Mouse (Mus musculus) limb, embryonic 11.5 days (tissue): Measurements from ENCODE around the gene Atp2a1. TPM values are rescaled to one million over a fixed set of nuclear protein-coding genes. Genes with fewer than 3 reads are reported as not detected.
"Not testable (repeated sequence)": the region's sequence is repeated elsewhere in the genome, so short reads cannot be mapped to it uniquely, and the experiment has no call there.

Experiments
- ATAC-seq: fragments of 200-750 bp; cut with Nextera tagmentation; 2 replicates; pipeline ENCODE4 v1.8.0; 2017; ENCODE audit warnings: low read depth; ENCODE audit not compliant: insufficient number of reproducible peaks, low FRiP score, low TSS enrichment
- DNase-seq: peaks from one replicate; pipeline ENCODE4 v3.0.0-alpha.2; 2015; ENCODE audit warnings: low spot score
- H3K27ac ChIP-seq: fragments of 300-500 bp; sonication (generic); replicated peaks from 2 replicates; pipeline ENCODE4 v1.5.1; 2014; ENCODE audit warnings: low read depth, mild to moderate bottlenecking, low read length
- H3K27me3 ChIP-seq: fragments of 300-500 bp; sonication (generic); 2 replicates; pipeline ENCODE4 v1.6.1; 2014; ENCODE audit warnings: mild to moderate bottlenecking, low read length, mixed read lengths; ENCODE audit not compliant: control insufficient read depth, insufficient read depth
- H3K36me3 ChIP-seq: fragments of 300-500 bp; sonication (generic); 2 replicates; pipeline ENCODE4 v1.6.1; 2014; ENCODE audit warnings: mild to moderate bottlenecking, low read length, moderate library complexity, mixed read lengths; ENCODE audit not compliant: control insufficient read depth, insufficient read depth
- H3K4me1 ChIP-seq: fragments of 300-500 bp; sonication (generic); 2 replicates; pipeline ENCODE4 v1.6.1; 2014; ENCODE audit warnings: low read length, mixed read lengths; ENCODE audit not compliant: control insufficient read depth, insufficient read depth
- H3K4me2 ChIP-seq: fragments of 300-500 bp; sonication (generic); 2 replicates; pipeline ENCODE4 v1.6.1; 2014; ENCODE audit warnings: low read depth, mild to moderate bottlenecking, moderate library complexity; ENCODE audit not compliant: severe bottlenecking
- H3K4me3 ChIP-seq: fragments of 300-500 bp; sonication (generic); 2 replicates; pipeline ENCODE4 v1.5.1; 2014; ENCODE audit warnings: low read depth, low read length
- H3K9ac ChIP-seq: fragments of 300-500 bp; sonication (generic); 2 replicates; pipeline ENCODE4 v1.6.1; 2014; ENCODE audit warnings: mild to moderate bottlenecking, low read length
- H3K9me3 ChIP-seq: fragments of 300-500 bp; sonication (generic); 2 replicates; pipeline ENCODE4 v1.6.1; 2016; ENCODE audit warnings: low read length; ENCODE audit not compliant: control insufficient read depth
- WGBS: fragments of 180-500 bp; shearing (Covaris S2); extraction: QIAGEN DNeasy Blood & Tissue Kit; methylation state at CpG from one replicate; pipeline ENCODE4 v1.1.7; 2014; 5-methylcytosine and 5-hydroxymethylcytosine counted together
- polyA plus RNA-seq: library from polyadenylated mRNA; unstranded; fragments of >200 nt; fragmentation: Nextera tagmentation; extraction: Ambion mirVana; gene quantifications from 2 replicates; pipeline ENCODE4 v1.2.1, GENCODE M21; 2014

The Atp2a1 gene
- polyA plus RNA-seq, 1 experiment from 2014 or later: 16.0 TPM

DNA sequence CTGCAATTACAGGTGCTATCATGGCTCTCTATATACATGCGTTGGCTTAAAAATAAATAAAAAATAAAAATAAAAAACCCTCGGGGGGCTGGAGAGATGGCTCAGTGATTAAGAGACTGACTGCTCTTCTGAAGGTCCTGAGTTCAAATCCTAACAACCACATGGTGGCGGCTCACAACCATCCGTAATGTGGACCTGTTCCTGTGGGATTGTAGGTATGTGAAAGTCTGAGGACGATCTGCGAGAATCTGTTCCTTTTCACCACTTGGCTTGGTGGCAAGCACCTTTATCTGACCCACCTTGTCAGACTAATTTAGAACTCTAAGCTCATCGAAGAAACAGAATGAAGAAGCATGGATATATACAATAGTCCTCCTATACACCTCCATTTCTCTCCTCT is 36.5 kb upstream of the Atp2a1 start:
- Histone ChIP-seq H3K4me2 (no peak overlapping the region), H3K4me3 (no peak overlapping the region), H3K4me1 (no peaks in the 10 kb centered on the region), H3K27me3 (no peaks in the 10 kb centered on the region), H3K27ac (no peak overlapping the region), H3K36me3 (peaks cover 49% of the 10 kb centered on the region), H3K9me3 (no peaks in the 10 kb centered on the region), H3K9ac (no peak overlapping the region)
- ATAC-seq (no peak), DNase-seq (no peak)
- WGBS: 93% methylated on average over 7 of the region's 7 CpGs

DNA sequence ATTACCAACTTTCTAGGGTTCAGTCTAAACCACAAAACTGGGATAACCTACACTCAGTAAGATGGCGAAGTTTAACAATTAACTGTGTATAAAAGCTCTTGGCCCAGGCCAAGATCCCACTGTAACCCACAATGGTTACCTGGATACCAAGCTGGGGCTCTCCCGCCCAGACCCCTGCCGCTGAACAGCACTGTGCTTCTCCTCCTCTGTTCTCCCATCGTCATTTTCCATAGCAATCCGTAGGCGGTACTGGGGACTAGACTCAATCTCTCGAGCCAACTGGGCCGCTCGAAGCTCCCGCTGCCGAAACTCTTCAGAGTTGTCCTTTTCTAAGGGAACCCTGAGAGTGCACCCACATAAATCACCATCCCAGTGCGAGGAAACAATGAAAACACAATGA is 35.1 kb upstream of the Atp2a1 start:
- H3K36me3 ChIP-seq: peaks cover 62% of the 10 kb centered on the region
- no peak overlapping the region for H3K4me2 ChIP-seq
- H3K9me3 ChIP-seq: no peaks in the 10 kb centered on the region
- 93% methylated on average over 12 of the region's 12 CpGs for WGBS
- no peak for ATAC-seq
- DNase-seq: no peak
- no peak overlapping the region for H3K4me3 ChIP-seq
- no peak overlapping the region for H3K9ac ChIP-seq
- H3K27me3 ChIP-seq: no peaks in the 10 kb centered on the region
- no peaks in the 10 kb centered on the region for H3K4me1 ChIP-seq
- no peak overlapping the region for H3K27ac ChIP-seq

DNA sequence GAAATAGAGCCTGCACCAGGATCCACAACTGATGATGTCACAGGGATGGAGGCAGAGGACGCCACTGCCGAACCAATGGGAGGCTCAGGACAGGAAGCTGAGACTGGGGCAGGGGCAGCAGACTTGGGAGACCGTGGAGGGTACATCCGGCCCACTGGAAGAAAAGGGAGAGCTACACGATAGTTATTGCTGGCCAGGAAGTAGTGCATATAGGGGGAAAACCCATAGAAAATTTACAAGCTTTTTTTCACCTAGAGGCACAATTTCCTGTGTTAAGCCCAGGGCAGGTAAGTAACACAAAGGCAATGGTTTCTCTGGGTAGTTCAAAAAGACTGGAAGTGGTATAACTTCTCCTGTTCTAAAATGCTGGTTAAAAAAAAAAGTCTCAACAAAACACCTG is 33.6 kb upstream of the Atp2a1 start:
- Histone ChIP-seq H3K27ac (no peak overlapping the region), H3K27me3 (no peaks in the 10 kb centered on the region), H3K4me2 (no peak overlapping the region), H3K4me3 (no peak overlapping the region), H3K9ac (no peak overlapping the region), H3K9me3 (no peaks in the 10 kb centered on the region), H3K4me1 (no peaks in the 10 kb centered on the region), H3K36me3 (peaks cover 74% of the 10 kb centered on the region)
- WGBS: 94% methylated on average over 5 of the region's 5 CpGs
- DNase-seq (no peak), ATAC-seq (no peak)

DNA sequence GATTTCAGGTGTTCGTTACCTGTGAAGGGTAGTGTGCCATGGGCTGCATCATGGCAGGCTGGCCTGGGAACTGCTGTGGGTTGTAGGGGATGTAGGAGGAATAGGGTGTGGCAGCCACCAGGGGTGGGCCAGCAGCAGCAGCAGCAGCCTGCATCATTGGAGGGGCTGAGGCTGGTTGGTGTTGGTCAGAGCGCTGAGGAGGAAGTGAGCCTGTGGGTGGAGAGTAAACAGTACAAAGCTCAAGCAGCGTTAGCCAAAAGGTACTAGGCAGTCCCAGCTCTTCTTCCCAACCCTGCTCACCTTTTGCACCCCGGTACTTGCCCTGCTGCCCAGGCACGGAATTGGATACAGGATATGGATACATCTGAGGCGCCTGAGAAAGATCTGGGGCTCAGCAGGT is 31.2 kb upstream of the Atp2a1 start:
- Histone ChIP-seq H3K36me3 (peaks cover 66% of the 10 kb centered on the region), H3K4me2 (no peak overlapping the region), H3K9ac (no peak overlapping the region), H3K4me1 (no peaks in the 10 kb centered on the region), H3K27ac (no peak overlapping the region), H3K9me3 (no peaks in the 10 kb centered on the region), H3K4me3 (no peak overlapping the region), H3K27me3 (no peaks in the 10 kb centered on the region)
- DNase-seq (no peak), ATAC-seq (no peak)
- 96% methylated on average over 6 of the region's 6 CpGs for WGBS

DNA sequence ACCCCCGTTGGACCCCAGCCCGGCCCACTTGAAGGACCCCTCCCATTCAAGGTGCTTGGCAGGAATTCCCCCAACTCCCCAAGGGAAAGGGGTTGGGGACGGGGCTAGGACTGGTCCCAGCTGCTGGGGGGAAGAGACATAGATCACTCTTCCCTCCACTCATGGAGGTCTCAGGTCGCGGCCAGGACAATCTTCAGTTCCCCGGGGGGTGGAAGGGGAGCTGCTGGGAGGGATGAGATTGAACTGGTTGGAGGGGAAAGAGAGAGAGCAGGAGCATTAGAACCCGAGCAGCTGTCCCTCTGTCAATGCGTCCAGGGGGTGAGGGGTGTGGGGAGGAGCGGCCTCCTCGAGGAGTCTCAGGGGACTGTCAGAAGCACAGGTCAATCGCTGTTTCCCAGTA is 29.1 kb upstream of the Atp2a1 start:
- DNase-seq (no peak), ATAC-seq (no peak)
- H3K9ac ChIP-seq: no peak overlapping the region
- no peak overlapping the region for H3K4me3 ChIP-seq
- peaks cover 50% of the 10 kb centered on the region for H3K36me3 ChIP-seq
- H3K4me1 ChIP-seq: no peaks in the 10 kb centered on the region; the same call in 1 of the 2 replicates
- 56% methylated on average over 11 of the region's 11 CpGs for WGBS
- H3K27me3 ChIP-seq: no peaks in the 10 kb centered on the region
- no peak overlapping the region for H3K4me2 ChIP-seq
- no peak overlapping the region for H3K27ac ChIP-seq
- no peaks in the 10 kb centered on the region for H3K9me3 ChIP-seq

DNA sequence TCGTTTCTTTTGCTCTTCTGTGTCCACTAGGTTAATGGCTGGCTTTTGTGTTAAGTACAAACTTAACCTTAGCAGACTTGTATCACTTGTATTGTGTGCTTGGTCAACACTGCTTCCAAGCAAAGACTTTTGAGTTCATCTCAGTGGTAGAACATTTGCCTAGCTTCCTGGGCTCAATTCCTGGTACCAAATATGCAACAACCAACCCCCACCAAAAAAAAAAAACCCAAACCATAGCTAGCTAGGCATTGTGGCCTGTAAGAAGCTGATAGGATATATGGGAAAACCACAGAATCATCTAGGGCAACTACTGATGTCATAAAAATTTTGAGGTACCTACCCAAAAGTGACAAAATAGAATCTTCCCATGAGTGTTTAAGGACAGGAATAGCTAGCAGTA is 28.1 kb upstream of the Atp2a1 start:
- Histone ChIP-seq H3K9me3 (no peaks in the 10 kb centered on the region), H3K4me1 (no peaks in the 10 kb centered on the region; the same call in 1 of the 2 replicates), H3K27me3 (no peaks in the 10 kb centered on the region), H3K4me3 (no peak overlapping the region), H3K27ac (no peak overlapping the region), H3K9ac (no peak overlapping the region), H3K36me3 (peaks cover 41% of the 10 kb centered on the region), H3K4me2 (no peak overlapping the region)
- ATAC-seq (no peak), DNase-seq (no peak)
- 74% methylated on average over 1 of the region's 1 CpGs for WGBS

DNA sequence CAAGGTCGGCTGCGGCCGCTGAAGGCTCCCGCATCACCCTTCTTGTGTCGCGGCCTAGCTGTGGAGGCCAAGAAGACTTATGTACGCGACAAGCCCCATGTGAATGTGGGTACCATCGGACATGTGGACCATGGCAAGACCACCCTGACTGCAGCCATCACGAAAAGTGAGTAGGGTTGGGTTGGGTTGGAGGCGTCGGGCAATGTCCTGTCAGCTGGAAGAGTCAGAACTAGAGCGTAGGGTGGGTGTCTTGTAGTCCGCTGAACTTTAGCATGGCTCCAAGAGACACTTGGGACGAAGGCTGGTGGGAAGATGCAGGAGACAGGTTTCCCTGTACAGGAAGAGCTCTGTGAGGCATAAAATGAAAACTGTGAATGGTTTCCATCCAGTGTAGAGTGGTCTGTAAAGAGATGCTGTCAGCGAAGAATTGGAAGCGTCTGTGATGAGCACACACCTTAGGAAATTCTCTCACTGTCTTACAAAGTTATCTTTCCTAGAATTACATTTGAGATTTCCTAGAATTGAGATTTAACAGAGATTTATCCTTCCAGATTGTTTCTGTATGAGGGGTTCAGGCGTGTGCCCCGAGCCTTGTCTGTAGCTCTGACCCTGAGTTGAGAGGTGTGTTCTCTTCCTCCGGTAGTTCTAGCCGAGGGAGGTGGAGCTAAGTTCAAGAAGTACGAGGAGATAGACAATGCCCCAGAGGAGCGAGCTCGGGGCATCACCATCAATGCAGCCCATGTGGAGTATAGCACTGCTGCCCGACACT is 24.9 kb upstream of the Atp2a1 start:
- not testable (repeated sequence) for DNase-seq, H3K9me3 ChIP-seq, ATAC-seq, H3K27ac ChIP-seq, H3K27me3 ChIP-seq, H3K4me1 ChIP-seq
- 17% methylated on average over 25 of the region's 25 CpGs for WGBS
- peak overlapping the region; percentile 59; the same call in 1 of the 2 replicates for H3K9ac ChIP-seq
- peak overlapping the region; percentile 88 for H3K4me2 ChIP-seq
- H3K36me3 ChIP-seq: peaks cover 13% of the 10 kb centered on the region
- peak overlapping the region; percentile 67 for H3K4me3 ChIP-seq

DNA sequence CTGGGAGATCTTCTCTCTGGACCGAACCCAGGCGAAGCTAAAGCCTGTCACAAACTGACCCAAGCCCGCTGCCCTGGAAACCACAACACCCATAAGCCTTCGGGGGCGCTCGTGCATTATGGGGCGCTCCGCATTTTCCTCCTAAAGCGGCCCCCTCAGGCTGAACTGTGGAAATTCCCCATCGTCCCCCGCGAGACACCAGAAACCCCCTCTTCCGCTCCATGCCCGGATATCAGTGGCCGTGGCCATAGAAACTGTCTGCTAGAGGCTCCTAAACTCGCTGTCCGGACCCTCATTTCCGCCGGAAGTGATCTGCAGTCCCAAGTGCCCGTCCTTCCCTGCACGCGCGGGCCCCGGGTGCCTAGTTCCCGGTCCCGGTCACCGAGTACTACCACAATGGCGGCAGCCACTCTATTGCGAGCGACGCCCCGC is 24.2 kb upstream of the Atp2a1 start, which contains the start of gene Tufm:
Gene Tufm, plus strand, starts transcription at position 310 of the 432 bp plus-strand sequence.
- no peaks in the 10 kb centered on the region for H3K27me3 ChIP-seq
- H3K4me3 ChIP-seq: peak within 1 kb of the TSS; percentile 67
- ATAC-seq: peak; percentile 88
- H3K27ac ChIP-seq: no peak within 1 kb of the TSS
- DNase-seq: peak; percentile 96
- H3K4me1 ChIP-seq: no peaks in the 10 kb centered on the region; the same call in 1 of the 2 replicates
- H3K36me3 ChIP-seq: peaks cover 5% of the 10 kb centered on the region; the same call in 1 of the 2 replicates
- H3K4me2 ChIP-seq: peak within 1 kb of the TSS; percentile 88
- H3K9me3 ChIP-seq: no peaks in the 10 kb centered on the region
- peak within 1 kb of the TSS; percentile 59 for H3K9ac ChIP-seq
- WGBS: under 1% methylated on average over 32 of the region's 32 CpGs
